Mouse (Mus musculus) cerebellum, adult 2 months (tissue): ENCODE measurements around the gene Acap1. TPM values are rescaled to one million over a fixed set of nuclear protein-coding genes. Genes with fewer than 3 reads are reported as not detected.
"Not testable (repeated sequence)": the region's sequence is repeated elsewhere in the genome, so short reads cannot be mapped to it uniquely, and the experiment has no call there.

Experiments
- DNase-seq, 2 experiments: peaks; one replicate each; pipeline ENCODE4 v3.0.0; 2021
- H3K27ac ChIP-seq: fragments of 200-500 bp; 2 replicates; pipeline ENCODE4 v1.5.1; 2012; ENCODE audit warnings: low read length, control low read depth, inconsistent platforms; ENCODE audit not compliant: insufficient read depth
- H3K27me3 ChIP-seq: fragments of 200-500 bp; 2 replicates; pipeline ENCODE4 v1.6.1; 2012; ENCODE audit warnings: inconsistent platforms, mild to moderate bottlenecking, low read length, moderate library complexity; ENCODE audit not compliant: control insufficient read depth, insufficient read depth
- H3K4me1 ChIP-seq: fragments of 200-500 bp; 2 replicates; pipeline ENCODE4 v1.6.1; 2011; ENCODE audit warnings: low read length; ENCODE audit not compliant: control insufficient read depth, insufficient read depth
- H3K4me3 ChIP-seq: fragments of 200-500 bp; replicated peaks from 2 replicates; pipeline ENCODE3; 2011; ENCODE audit warnings: mild to moderate bottlenecking, low read depth, low read length, control low read depth; ENCODE audit not compliant: insufficient read depth
- CTCF ChIP-seq: fragments of 200-500 bp; IDR thresholded peaks from 2 replicates; pipeline ENCODE4 v1.5.1; 2011; ENCODE audit warnings: low read depth, mild to moderate bottlenecking, control low read depth, low read length, moderate library complexity, borderline replicate concordance; ENCODE audit not compliant: insufficient read depth
- POLR2A ChIP-seq: fragments of 200-500 bp; IDR thresholded peaks from 2 replicates; pipeline ENCODE4 v1.6.1; 2011; ENCODE audit warnings: low read length, control low read depth, borderline replicate concordance; ENCODE audit not compliant: insufficient read depth
- WGBS: fragments of 180-500 bp; shearing (Covaris S2); methylation state at CpG from one replicate; pipeline ENCODE4 v1.1.7; 2018; 5-methylcytosine and 5-hydroxymethylcytosine counted together
- polyA plus RNA-seq: library from polyadenylated mRNA; depleted of rRNA; stranded (reverse); fragments of >200 nt; gene quantifications from 2 replicates; pipeline ENCODE4 v1.2.3, GENCODE M21; 2012

Gene Acap1
- polyA plus RNA-seq, 1 experiment, result 0.18 TPM

- no peaks in the 10 kb centered on the region for H3K27me3 ChIP-seq
- DNase-seq, result no peak
- H3K27ac ChIP-seq, result no peak overlapping the region
- H3K4me1 ChIP-seq, result no peaks in the 10 kb centered on the region
- WGBS, result 68% methylated on average over 3 of the region's 3 CpGs
- TF ChIP-seq POLR2A, result no peak
- TF ChIP-seq CTCF, result no peak
- no peak overlapping the region for H3K4me3 ChIP-seq
Measured at GRCm38 (mm10) chr11:69930967-69931537, 35.7 kb upstream of the Acap1 start.

- WGBS, result 88% methylated on average over 8 of the region's 8 CpGs
- not testable (repeated sequence) for H3K4me3 ChIP-seq, H3K27ac ChIP-seq, DNase-seq, H3K4me1 ChIP-seq, H3K27me3 ChIP-seq
Measured at GRCm38 (mm10) chr11:69930176-69930575, 34.8 kb upstream of the Acap1 start.

- H3K27me3 ChIP-seq, result no peaks in the 10 kb centered on the region
- no peak overlapping the region for H3K4me3 ChIP-seq
- H3K27ac ChIP-seq, result no peak overlapping the region
- no peak for DNase-seq
- 88% methylated on average over 4 of the region's 4 CpGs for WGBS
- H3K4me1 ChIP-seq, result no peaks in the 10 kb centered on the region
- TF ChIP-seq POLR2A (no peak), CTCF (no peak)
Measured at GRCm38 (mm10) chr11:69929712-69930111, 34.4 kb upstream of the Acap1 start.

GRCm38 (mm10) chr11:69927501-69927900 lies 32.2 kb upstream of the Acap1 start:
- no peak overlapping the region for H3K4me3 ChIP-seq
- 94% methylated on average over 2 of the region's 2 CpGs for WGBS
- H3K4me1 ChIP-seq, result no peaks in the 10 kb centered on the region
- H3K27me3 ChIP-seq, result no peaks in the 10 kb centered on the region
- no peak for DNase-seq
- TF ChIP-seq CTCF (no peak), POLR2A (no peak)
- H3K27ac ChIP-seq, result no peak overlapping the region

GRCm38 (mm10) chr11:69922796-69923195 lies 27.5 kb upstream of the Acap1 start:
- H3K4me3 ChIP-seq, result no peak overlapping the region
- no peak for DNase-seq
- no peaks in the 10 kb centered on the region for H3K27me3 ChIP-seq
- no peaks in the 10 kb centered on the region for H3K4me1 ChIP-seq
- WGBS, result 65% methylated on average over 3 of the region's 3 CpGs
- H3K27ac ChIP-seq, result no peak overlapping the region
- TF ChIP-seq CTCF (no peak), POLR2A (no peak)

GRCm38 (mm10) chr11:69922012-69922756 lies 26.8 kb upstream of the Acap1 start:
- no peak for DNase-seq
- Histone ChIP-seq H3K27ac (peak overlapping the region; percentile 31; the same call in 1 of the 2 replicates), H3K4me3 (peak overlapping the region; percentile 82), H3K27me3 (no peaks in the 10 kb centered on the region), H3K4me1 (no peaks in the 10 kb centered on the region)
- no peak for TF ChIP-seq CTCF
- TF ChIP-seq POLR2A, result no peak
- WGBS, result 3% methylated on average over 12 of the region's 12 CpGs

- Histone ChIP-seq H3K27me3 (no peaks in the 10 kb centered on the region), H3K27ac (peak within 1 kb of the TSS; percentile 93), H3K4me3 (peak within 1 kb of the TSS; percentile 82), H3K4me1 (no peaks in the 10 kb centered on the region)
- peak; percentile 100 for DNase-seq
- under 1% methylated on average over 75 of the region's 78 CpGs for WGBS
- peak; percentile 71; the same call in 1 of the 2 replicates for TF ChIP-seq CTCF
- TF ChIP-seq POLR2A, result peak; percentile 75
Measured at GRCm38 (mm10) chr11:69921114-69922011, 26.0 kb upstream of the Acap1 start, which contains the start of gene Eif5a. TSS of gene Eif5a (minus strand) at chr11:69921958.
